Mouse (Mus musculus) ES-E14 (cell line): ENCODE measurements at regions not wholly inside any gene's neighbourhood (a gene's known extent, or its start where the extent isn't known, plus 50 kb on each side); places are given as distances from the start of the nearest gene placed in this dataset.

ENCODE experiments used
- CHD2 ChIP-seq: IDR thresholded peaks from 2 replicates; pipeline ENCODE4 v1.6.1; 2014; ENCODE audit warnings: mild to moderate bottlenecking, low read depth, low read length, inconsistent platforms
- HCFC1 ChIP-seq: IDR thresholded peaks from 2 replicates; pipeline ENCODE4 v1.6.1; 2012; ENCODE audit warnings: low read length, inconsistent platforms, borderline replicate concordance; ENCODE audit not compliant: insufficient read depth
- MAFK ChIP-seq: IDR thresholded peaks from 2 replicates; pipeline ENCODE4 v1.6.1; 2014; ENCODE audit warnings: mild to moderate bottlenecking, low read depth, low read length, inconsistent platforms; ENCODE audit not compliant: insufficient read depth
- ZC3H11A ChIP-seq: IDR thresholded peaks from 2 replicates; pipeline ENCODE4 v1.6.1; 2012; ENCODE audit warnings: low read depth, mild to moderate bottlenecking, inconsistent platforms, low read length, borderline replicate concordance
- ZNF384 ChIP-seq: IDR thresholded peaks from 2 replicates; pipeline ENCODE4 v1.6.1; 2012; ENCODE audit warnings: low read depth, low read length, inconsistent platforms

DNA sequence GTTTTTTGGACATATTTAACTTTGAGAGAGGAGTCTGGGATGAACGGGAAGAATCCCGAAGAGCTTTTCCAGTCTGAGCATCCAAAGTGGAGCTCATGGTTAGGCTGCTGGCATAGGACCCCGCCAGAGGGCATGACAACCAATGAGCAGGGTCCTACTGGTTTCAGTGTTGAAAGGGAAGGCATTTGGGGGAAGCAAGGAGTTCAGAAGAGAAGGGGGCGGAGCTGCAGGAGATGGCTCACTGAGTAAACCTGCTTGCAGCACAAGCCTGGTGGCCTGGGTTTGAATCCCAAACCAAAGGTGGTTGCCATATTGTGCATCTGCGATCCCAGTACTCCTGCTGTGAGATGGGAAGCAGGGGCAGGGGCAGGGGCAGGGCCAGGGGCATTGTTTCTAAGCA is 161.4 kb upstream of the Ubr2 start:
- TF ChIP-seq ZNF384 (no peak), MAFK (no peak), ZC3H11A (no peak), CHD2 (no peak), HCFC1 (no peak)
